Mouse (Mus musculus): ENCODE measurements around the gene Atp6v0a1. TPM values are rescaled to one million over a fixed set of nuclear protein-coding genes. Genes with fewer than 3 reads are reported as not detected.

Gene Atp6v0a1
- total RNA-seq (2021) (10 to 100 TPM; 89.6 to 92.6 TPM), polyA plus RNA-seq (2012; rRNA removed) (77.4 and 85.9 TPM in 2 replicates)
- long read RNA-seq, transcript Atp6v0a1-203 (21 exons, 2,716 nt), result major isoform, 44 of 93 reads
- long read RNA-seq, partial matches to known transcripts, result 8 of 93 reads
- long read RNA-seq, other reads (novel, unspliced or antisense), result 39 of 93 reads

DNA sequence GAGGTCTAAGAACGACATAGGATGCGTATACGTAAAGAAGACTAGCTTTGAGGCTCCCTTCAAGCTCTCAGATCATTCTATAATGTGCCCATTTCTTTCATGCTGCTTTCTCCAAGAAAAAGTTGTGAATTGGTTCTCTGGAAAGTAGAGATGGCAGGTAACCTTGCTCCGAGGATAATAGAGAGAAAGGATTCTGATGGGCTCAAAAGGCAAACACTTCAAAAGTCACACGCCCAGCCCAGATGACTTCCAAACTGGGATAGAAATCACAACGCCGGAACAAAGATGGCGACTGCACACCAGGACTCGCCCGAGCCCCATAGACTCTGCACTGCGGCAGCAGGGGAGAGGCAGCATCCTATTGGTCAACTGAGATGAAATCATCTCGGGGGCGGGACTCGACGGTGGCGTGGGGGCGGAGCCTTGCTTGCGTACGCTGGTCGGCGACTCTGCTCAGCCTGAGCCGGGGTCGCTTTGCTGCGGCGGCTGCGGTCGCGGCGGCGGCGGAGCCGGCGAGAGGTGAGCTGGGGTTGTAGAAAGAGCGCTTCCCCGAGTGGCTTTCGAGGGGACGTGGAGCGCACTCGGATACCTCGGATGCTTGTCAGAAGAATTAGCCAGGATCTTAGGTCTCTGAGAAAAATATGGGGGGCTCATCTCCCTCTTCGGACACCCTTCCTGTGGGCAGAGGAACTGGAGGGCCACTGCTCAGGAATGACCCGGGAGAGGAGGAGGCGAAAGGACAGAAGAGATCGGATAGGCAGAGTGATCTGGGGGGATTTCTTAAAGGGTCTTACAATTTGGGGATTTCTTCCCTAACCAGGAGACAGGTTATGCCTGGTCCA lies at the start of gene Atp6v0a1:
Gene Atp6v0a1, plus strand, starts transcription at position 407 of the 842 bp plus-strand sequence.
- peaks cover 15% of the 10 kb centered on the region for H3K36me3 ChIP-seq (ENCODE audit: control insufficient read depth, insufficient read depth, low read length)
- 1% methylated on average over 44 of the region's 44 CpGs for WGBS
- peaks cover 5% of the 10 kb centered on the region; the same call in 1 of the 2 replicates for H3K79me2 ChIP-seq (replicated peaks; ENCODE audit: control insufficient read depth, insufficient read depth, low read length)
- DNase-seq, result peak; percentile 97
- intact Hi-C loops (cut with DNase I), result loop anchor here (2.0 kb wide), 2 partner anchors 26 to 48 kb away; no protein-coding TSS in a partner anchor
- peaks cover 7% of the 10 kb centered on the region for H3K4me1 ChIP-seq (ENCODE audit: control insufficient read depth, insufficient read depth, low read length)
- H3K9ac ChIP-seq (ENCODE audit: low read depth, low read length), result peak within 1 kb of the TSS; percentile 88
- H3K27ac ChIP-seq, result peak within 1 kb of the TSS; percentile 94
- TF ChIP-seq POLR2A (IDR thresholded peaks at IDR 0.05; ENCODE audit: insufficient read depth, low read depth, low read length), result peak; percentile 97
- peak; percentile 64; the same call in 1 of the 2 replicates for TF ChIP-seq EP300 (IDR thresholded peaks at IDR 0.05; ENCODE audit: insufficient read depth, low read depth, low read length)
- TF ChIP-seq CTCF (IDR thresholded peaks at IDR 0.05), result no peak
- no peaks in the 10 kb centered on the region for H3K27me3 ChIP-seq (ENCODE audit: control insufficient read depth, insufficient read depth, low read length)
- peak within 1 kb of the TSS; percentile 70 for H3K4me3 ChIP-seq

DNA sequence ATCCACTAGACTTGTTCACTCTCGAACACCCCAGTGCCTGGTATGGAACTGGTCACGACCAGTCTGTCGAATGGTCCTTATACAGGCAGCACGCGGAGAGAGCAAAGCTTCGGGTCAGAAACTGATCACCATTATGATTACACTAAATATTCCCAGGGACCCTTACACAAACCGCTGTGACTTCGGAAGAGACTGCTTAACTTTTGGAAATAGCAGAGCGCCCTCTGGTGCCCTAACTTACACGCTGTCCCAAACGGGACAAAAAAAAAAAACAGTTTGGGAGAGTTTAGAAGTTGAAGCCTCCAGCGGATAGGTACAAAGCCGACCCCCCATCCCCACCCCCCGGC lies 49.8 kb upstream of the Atp6v0a1 start:
- DNase-seq, result peak; percentile 75 to 78
- intact Hi-C loops (cut with DNase I), result no loop called here
- Histone ChIP-seq H3K79me2 (replicated peaks; ENCODE audit: control insufficient read depth, insufficient read depth, low read length) (peaks cover 2% of the 10 kb centered on the region; the same call in 1 of the 2 replicates), H3K36me3 (ENCODE audit: control insufficient read depth, insufficient read depth, low read length) (peaks cover 45% of the 10 kb centered on the region), H3K27ac (peak overlapping the region; percentile 95), H3K27me3 (ENCODE audit: control insufficient read depth, insufficient read depth, low read length) (no peaks in the 10 kb centered on the region), H3K9ac (ENCODE audit: low read depth, low read length) (peak overlapping the region; percentile 18), H3K4me3 (peak overlapping the region; percentile 15; the same call in 1 of the 2 replicates), H3K4me1 (ENCODE audit: control insufficient read depth, insufficient read depth, low read length) (peaks cover 32% of the 10 kb centered on the region)
- WGBS, result 8% methylated on average over 14 of the region's 14 CpGs
- peak; percentile 24; the same call in 1 of the 2 replicates for TF ChIP-seq EP300 (IDR thresholded peaks at IDR 0.05; ENCODE audit: insufficient read depth, low read depth, low read length)
- no peak for TF ChIP-seq POLR2A (IDR thresholded peaks at IDR 0.05; ENCODE audit: insufficient read depth, low read depth, low read length)
- TF ChIP-seq CTCF (IDR thresholded peaks at IDR 0.05), result peak; percentile 89

- H3K4me1 ChIP-seq (ENCODE audit: control insufficient read depth, insufficient read depth, low read length), result peaks cover 35% of the 10 kb centered on the region
- H3K9ac ChIP-seq (ENCODE audit: low read depth, low read length), result peak overlapping the region; percentile 27; the same call in 1 of the 2 replicates
- DNase-seq, result no peak
- peak overlapping the region; percentile 95 for H3K27ac ChIP-seq
- intact Hi-C loops (cut with DNase I), result loop anchor here (10.0 kb wide), 1 partner anchor 565 kb away; the partner anchor contains the start of gene Jup
- peaks cover 45% of the 10 kb centered on the region for H3K36me3 ChIP-seq (ENCODE audit: control insufficient read depth, insufficient read depth, low read length)
- no peaks in the 10 kb centered on the region for H3K27me3 ChIP-seq (ENCODE audit: control insufficient read depth, insufficient read depth, low read length)
- H3K79me2 ChIP-seq (replicated peaks; ENCODE audit: control insufficient read depth, insufficient read depth, low read length), result peaks cover 2% of the 10 kb centered on the region; the same call in 1 of the 2 replicates
- H3K4me3 ChIP-seq, result peak overlapping the region; percentile 29
- WGBS, result 16% methylated on average over 3 of the region's 3 CpGs
- TF ChIP-seq POLR2A (IDR thresholded peaks at IDR 0.05; ENCODE audit: insufficient read depth, low read depth, low read length) (no peak), CTCF (IDR thresholded peaks at IDR 0.05) (no peak; the same call in none of the 2 replicates), EP300 (IDR thresholded peaks at IDR 0.05; ENCODE audit: insufficient read depth, low read depth, low read length) (no peak)
Measured at GRCm38 (mm10) chr11:100959826-100960225, 49.4 kb upstream of the Atp6v0a1 start.

GRCm38 (mm10) chr11:100960540-100960939 lies 48.7 kb upstream of the Atp6v0a1 start:
- peak; percentile 95 for TF ChIP-seq EP300 (IDR thresholded peaks at IDR 0.05; ENCODE audit: insufficient read depth, low read depth, low read length)
- no peak for TF ChIP-seq CTCF (IDR thresholded peaks at IDR 0.05)
- TF ChIP-seq POLR2A (IDR thresholded peaks at IDR 0.05; ENCODE audit: insufficient read depth, low read depth, low read length), result peak; percentile 73
- H3K4me3 ChIP-seq, result no peak overlapping the region; the same call in 1 of the 2 replicates
- DNase-seq, result peak; percentile 79 to 86
- peaks cover 2% of the 10 kb centered on the region; the same call in 1 of the 2 replicates for H3K79me2 ChIP-seq (replicated peaks; ENCODE audit: control insufficient read depth, insufficient read depth, low read length)
- H3K27ac ChIP-seq, result peak overlapping the region; percentile 95
- H3K4me1 ChIP-seq (ENCODE audit: control insufficient read depth, insufficient read depth, low read length), result peaks cover 39% of the 10 kb centered on the region
- no peak overlapping the region for H3K9ac ChIP-seq (ENCODE audit: low read depth, low read length)
- WGBS, result 12% methylated on average over 6 of the region's 6 CpGs
- intact Hi-C loops (cut with DNase I), result loop anchor here (10.0 kb wide), 1 partner anchor 566 kb away; the partner anchor contains the start of gene Jup
- H3K27me3 ChIP-seq (ENCODE audit: control insufficient read depth, insufficient read depth, low read length), result no peaks in the 10 kb centered on the region
- peaks cover 45% of the 10 kb centered on the region for H3K36me3 ChIP-seq (ENCODE audit: control insufficient read depth, insufficient read depth, low read length)

GRCm38 (mm10) chr11:100962371-100962911 lies 46.8 kb upstream of the Atp6v0a1 start:
- intact Hi-C loops (cut with DNase I), result loop anchor here (1.0 to 10.0 kb wide), 2 partner anchors 98 to 568 kb away; partner anchors contain the start of gene Jup
- 11% methylated on average over 9 of the region's 9 CpGs for WGBS
- H3K36me3 ChIP-seq (ENCODE audit: control insufficient read depth, insufficient read depth, low read length), result peaks cover 41% of the 10 kb centered on the region
- peak overlapping the region; percentile 32; the same call in 1 of the 2 replicates for H3K9ac ChIP-seq (ENCODE audit: low read depth, low read length)
- H3K4me1 ChIP-seq (ENCODE audit: control insufficient read depth, insufficient read depth, low read length), result peaks cover 43% of the 10 kb centered on the region
- peaks cover 3% of the 10 kb centered on the region; the same call in 1 of the 2 replicates for H3K79me2 ChIP-seq (replicated peaks; ENCODE audit: control insufficient read depth, insufficient read depth, low read length)
- no peak for TF ChIP-seq CTCF (IDR thresholded peaks at IDR 0.05)
- peak; percentile 83 for TF ChIP-seq EP300 (IDR thresholded peaks at IDR 0.05; ENCODE audit: insufficient read depth, low read depth, low read length)
- peak; percentile 77 to 87 for DNase-seq
- no peaks in the 10 kb centered on the region for H3K27me3 ChIP-seq (ENCODE audit: control insufficient read depth, insufficient read depth, low read length)
- peak overlapping the region; percentile 99; the same call in 1 of the 2 replicates for H3K4me3 ChIP-seq
- peak overlapping the region; percentile 100 for H3K27ac ChIP-seq
